Mouse (Mus musculus): Measurements from ENCODE around the gene Lsm12.
A peak's percentile ranks its signal among the peaks of the same experiment; 100 is the strongest.
"Not testable (repeated sequence)": the region's sequence is repeated elsewhere in the genome, so short reads cannot be mapped to it uniquely, and the experiment has no call there.

Gene Lsm12

DNA sequence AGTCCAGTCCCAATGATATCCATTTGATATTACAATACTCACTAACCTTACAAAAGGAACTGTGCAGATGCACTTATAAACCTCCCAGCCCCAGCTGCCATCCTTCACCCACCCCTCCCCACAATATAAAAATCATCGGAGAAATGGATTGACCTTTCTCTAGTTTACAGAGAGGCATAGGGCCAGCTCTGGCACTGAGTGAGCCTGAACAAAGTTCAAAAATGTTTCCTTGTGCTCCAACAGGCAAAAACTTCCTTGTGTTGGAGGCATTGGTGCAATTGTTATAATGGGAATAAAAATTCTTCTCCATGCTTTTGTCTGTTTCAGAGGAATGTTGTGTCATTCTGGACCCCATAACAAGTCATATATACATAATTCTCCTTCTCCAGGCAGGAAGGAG is 1.1 kb upstream of the Lsm12 start:
- no peak for DNase-seq (ENCODE audit: low read depth, low spot score)

DNA sequence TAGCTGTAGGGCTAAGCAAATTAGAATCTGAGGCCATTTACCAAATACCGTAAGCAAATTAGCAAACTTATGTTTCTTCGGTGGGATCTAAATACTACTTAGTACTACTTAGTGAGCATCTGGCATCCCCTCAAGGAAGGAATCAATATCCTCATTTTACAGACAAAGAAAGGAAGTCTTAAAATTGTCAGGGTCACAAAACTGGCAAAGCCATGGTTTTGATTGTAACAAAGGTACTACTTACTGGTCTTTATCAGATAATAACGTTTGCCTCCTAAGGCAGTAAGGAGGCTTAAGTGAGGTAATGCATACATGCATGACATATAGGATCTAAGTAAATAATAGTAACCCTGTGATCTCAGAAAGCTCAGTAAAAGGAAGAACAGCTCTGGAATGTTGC is 581 bp upstream of the Lsm12 start:
- no peak for DNase-seq (ENCODE audit: low read depth, low spot score)

DNA sequence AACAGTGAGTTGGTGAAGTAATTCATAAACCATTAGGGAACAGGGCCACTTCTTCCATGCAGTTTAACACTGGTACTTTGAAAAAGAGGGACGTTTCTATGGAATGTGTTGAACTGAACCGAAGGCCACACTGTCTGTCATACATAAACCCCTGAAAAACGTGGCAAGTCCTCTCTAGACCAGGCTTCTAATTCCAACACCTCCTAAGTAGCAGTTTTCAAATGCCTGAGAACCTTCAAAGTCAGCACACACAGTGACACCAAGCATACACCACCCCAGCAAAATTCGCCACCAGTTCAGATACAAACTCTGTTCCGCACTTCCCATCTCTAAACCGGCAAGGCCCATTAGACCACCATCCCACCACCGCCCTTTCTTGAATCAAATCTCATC is 847 bp downstream of the Lsm12 start:
- DNase-seq (ENCODE audit: low read depth, low spot score) = no peak

DNA sequence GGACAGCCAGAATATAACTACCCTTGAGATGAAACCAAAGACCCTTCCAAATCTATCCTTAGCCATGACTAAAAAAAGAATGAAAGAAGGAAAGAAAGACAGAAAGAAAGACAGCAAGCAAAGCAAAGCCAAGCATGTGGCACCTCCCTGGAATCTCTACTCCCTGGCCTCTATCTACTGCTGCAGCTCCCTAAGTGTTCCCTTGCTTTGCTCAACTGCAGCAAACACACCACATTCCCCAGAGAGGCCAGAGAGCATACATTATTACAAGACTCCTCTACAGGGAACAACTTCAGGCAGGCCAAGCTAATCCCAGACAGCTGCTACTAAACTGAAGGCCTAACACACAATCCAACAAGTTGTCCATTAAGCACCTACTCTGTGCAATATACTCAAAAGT is 5.3 kb downstream of the Lsm12 start:
- no peak for DNase-seq (ENCODE audit: low read depth, low spot score)

DNA sequence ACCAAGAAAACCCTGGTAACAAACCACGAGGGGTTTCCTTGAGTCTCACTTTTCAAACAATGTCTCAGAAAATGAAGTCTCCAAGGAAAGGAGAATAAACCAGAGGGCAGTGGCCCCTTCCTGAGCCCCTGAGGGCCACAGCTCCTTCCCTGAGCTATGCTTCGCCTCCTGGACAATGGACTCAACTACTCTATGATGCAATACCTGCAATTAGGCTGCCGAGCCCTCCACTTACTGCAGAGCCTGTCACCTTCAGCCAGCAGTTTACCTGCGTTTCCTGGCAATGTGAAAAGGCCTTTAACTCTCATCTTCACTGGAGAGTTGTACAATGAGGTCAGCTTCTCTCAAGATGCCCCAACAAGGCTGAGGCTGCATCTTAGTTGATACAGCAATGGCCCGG is 16.4 kb downstream of the Lsm12 start:
- no peak for DNase-seq (ENCODE audit: low read depth, low spot score)

DNA sequence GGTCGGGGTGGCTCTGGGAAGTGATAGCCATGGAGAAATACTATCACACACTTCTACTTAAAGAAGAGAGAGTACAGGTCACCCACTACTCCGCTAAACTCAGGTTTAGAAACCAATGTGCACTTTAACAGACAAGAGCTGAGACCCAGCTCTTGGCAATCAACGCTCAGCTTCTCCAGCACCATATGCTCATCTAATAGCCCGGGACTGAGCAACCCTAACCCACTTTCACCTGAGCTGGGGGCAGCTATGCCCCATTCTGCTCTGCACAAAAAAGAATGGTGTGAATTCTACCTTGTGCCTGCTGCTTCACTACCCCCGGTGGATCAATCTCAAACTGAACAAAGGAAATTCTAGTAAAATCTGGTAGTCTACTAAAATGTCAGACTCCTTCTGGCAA is 17.6 kb downstream of the Lsm12 start:
- no peak for DNase-seq (ENCODE audit: low read depth, low spot score)

DNA sequence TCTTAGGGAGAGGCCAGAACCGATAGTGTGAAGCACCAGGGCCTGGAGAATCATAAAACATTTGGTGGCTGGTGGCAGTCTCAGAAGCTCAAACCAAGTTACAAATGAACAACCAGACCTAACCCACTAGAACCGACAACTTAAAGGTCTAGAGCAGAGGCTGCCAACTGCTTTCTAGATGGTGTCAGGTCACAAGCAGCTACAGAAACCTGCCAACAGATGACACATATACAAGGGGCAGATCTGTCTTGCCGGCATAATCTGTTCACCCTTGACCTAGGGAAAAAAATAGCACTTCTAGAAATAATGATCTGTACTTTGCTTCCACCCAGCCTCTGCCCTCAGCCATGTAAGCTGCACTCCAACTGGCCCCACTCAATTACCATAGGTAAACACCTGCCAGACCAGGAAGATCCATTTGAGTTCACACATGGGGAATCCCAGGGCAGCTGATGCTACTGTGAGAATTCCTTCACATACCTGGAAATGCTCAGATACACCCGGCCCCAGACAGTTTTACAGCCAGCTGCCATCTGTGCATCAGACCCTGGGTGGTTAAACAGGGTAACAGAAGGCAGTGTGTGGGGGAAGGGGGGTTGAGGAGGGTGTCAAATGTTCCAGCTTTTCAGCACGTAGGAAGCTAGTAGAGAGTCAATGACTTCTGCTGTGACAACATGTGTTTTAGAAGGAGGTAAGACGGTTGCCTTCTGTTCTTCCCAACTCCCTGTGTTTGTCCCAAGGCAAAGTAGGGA is 18.9 kb downstream of the Lsm12 start:
- no peak for DNase-seq (ENCODE audit: low read depth, low spot score)

DNA sequence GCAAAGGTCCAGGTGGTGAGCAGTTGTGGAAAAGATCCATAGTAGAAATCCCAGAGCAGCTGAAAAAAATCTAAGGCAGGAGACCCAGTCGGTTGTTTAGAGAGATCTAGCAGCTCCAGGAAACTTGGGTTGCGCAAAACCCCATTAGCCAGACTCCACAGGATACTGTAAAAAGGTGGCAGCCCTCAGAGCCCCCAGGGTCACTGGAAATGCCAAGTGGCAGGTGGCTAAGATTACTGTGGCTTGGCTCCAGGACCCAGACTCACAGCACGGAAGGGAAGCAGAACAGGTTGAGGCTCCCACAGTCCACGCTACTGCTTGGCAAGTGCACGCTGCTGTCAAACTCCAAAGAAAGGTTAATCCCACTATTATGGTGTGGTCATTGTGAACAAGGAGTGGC is 25.3 kb downstream of the Lsm12 start:
- DNase-seq (ENCODE audit: low read depth, low spot score) = no peak

DNA sequence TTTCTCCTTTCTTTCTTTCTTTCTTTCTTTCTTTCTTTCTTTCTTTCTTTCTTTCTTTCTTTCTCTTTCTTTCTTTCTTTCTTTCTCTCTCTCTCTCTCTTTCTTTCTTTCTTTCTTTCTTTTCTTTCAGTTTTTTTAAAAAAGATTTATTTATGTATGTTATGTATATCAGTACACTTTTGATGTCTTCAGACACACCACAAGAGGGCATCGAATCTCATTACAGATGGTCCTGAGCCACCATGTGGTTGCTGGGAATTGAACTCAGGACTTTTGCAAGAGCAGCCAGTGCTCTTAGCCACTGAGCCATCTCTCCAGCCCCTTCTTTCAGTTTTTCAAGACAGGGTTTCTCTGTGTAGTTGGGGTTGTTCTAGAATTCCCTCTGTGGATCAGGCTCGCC is 27.1 kb downstream of the Lsm12 start:
- not testable (repeated sequence) for DNase-seq (ENCODE audit: low read depth, low spot score)

DNA sequence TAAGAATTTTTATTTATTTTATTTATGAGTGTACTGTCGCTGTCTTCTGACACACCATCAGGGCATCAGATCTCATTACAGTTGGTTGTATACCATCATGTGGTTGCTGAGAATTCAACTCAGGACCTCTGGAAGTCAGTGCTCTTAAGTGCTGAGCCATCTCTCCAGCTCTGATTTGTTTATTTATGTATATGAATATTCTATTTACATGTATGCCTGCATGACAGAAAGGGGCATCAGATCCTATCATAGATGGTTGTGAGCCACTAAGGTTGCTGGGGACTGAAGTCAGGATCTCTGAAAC is 28.4 kb downstream of the Lsm12 start:
- no peak for DNase-seq (ENCODE audit: low read depth, low spot score)

DNA sequence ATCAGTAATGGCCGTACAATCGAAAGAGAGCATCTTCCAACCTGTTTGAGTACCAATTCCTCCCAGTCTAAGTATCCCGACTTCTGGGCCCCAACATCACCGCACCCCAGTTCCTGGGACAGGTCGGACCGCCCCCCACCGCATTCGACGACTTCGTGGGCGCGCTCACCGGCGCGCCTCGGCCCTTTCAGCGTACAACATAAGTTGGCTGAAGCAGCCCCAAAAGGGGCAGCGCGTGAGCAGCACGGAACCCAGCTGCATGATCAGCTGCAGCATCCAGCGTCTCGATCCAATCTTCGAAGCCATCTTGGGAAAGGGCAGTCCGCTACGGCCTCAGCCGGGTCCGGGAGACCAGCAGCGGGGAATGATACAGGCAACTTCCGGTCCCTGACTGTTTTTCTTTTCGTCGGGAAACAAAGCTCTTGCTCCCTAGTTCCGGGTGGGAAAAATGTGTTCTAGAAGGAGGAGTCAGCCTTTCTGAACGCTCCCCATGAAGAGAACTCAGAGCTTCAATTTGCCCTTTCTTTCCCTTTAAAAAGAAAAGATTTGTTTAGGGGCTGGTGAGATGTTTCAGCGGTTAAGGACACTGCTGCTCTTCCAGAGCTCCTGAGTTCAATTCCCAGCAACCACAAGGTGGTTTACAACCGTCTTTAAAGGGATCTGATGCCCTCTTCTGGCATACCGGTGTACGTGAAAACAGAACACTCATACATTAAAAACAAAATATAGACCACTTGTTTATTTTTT is 28.9 kb downstream of the Lsm12 start, which contains the start of gene Tmem101:
Gene Tmem101 (minus strand): TSS at position 366 of the 747 bp plus-strand sequence.
- DNase-seq (ENCODE audit: low read depth, low spot score) = peak; percentile 86

DNA sequence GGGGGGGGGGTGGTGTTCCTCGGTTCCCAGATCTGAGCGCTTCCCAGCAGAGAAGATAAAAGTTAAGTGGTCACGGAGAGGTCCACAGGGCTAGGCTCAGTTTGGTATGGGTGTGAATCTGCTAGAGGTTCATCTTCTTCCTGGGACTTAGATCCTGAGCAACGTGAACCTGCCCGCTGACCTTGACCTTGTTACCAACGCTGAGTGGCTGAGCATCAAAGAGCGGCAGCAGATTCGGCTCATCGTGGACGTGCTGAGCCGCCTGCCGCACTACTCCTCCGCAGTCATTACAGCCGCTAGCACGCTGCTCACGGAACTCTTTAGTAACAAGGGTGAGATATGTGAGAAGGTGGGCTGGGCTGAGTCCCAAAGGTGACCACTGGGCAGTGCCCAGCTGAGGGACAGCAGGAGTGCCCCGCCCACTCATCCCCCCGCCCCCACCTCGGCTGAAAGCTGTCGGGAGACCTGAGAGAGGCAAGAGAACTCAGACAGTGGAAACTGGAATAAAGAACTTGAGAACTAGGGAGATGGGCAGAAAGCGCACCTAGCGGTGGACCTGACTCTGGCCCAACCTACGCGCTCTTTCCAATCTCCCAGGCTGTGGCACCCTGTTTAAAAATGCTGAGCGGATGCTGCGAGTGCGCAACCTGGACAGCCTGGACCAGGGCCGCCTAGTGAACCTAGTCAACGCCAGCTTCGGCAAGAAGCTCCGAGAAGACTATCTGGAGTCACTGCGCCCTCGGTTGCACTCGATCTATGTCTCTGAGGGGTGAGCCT is 37.7 kb downstream of the Lsm12 start:
- DNase-seq (ENCODE audit: low read depth, low spot score) = no peak

DNA sequence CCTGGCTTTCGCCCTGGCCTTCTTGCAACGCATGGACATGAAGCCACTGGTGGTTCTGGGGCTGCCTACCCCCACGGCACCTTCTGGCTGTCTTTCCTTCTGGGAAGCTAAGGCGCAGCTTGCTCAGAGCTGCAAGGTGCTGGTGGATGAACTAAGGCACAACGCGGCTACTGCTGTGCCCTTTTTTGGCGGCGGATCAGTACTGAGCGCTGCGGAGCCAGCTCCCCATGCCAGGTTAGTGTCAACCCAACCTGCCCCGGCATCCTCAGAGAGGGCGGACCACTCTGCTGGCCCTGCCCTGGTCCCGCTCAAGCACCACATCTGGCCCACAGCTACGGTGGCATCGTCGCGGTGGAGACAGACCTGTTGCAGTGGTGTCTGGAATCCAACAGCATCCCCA is 38.6 kb downstream of the Lsm12 start:
- DNase-seq (ENCODE audit: low read depth, low spot score) = no peak

DNA sequence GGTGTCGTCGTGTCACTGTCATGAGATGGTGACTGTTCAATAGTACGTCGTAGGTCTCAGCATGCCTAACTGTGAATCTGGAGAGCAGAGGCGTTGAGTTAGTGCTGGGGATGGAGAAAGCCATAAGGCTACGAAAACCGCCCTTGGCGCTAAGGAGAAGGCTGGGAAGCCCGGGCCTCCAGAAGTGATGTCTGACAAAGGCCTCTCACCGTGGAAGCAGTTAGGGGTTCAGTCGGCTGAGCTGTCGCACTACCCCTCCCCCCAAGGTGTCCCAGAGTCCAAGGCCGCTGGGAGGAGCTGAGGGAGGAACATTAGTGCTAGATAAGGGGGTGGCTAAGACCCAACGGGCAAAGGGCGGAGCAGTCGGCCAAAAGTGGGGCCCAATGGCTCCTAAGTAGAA is 39.1 kb downstream of the Lsm12 start:
- DNase-seq (ENCODE audit: low read depth, low spot score) = no peak

DNA sequence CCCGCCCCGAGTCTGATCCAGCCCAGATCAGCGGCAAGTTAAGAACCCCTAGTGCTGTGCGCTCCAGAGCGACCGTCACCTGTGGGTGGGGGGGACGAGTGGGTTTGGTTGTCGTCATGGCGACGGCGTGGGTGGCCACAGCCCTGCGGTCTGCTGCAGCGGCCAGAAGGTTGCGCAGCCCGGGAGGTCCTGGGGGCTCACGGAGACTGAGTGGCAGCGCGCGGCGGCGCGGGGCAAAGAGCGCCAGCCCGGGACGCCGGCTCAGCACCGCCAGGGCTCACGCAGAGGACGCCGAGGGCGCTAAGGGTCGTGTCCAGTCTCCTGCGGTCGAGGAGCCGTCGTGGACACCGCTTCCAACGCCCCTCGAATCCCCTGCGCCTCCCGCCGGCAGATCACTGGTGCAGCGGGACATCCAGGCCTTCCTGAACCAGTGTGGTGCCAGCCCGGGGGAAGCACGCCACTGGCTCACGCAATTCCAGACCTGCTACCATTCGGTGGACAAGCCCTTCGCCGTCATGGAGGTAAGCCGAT is 39.6 kb downstream of the Lsm12 start, which contains the start of gene Nags:
Gene Nags (plus strand): TSS at position 43 of the 531 bp plus-strand sequence.
- DNase-seq (ENCODE audit: low read depth, low spot score) = no peak

DNA sequence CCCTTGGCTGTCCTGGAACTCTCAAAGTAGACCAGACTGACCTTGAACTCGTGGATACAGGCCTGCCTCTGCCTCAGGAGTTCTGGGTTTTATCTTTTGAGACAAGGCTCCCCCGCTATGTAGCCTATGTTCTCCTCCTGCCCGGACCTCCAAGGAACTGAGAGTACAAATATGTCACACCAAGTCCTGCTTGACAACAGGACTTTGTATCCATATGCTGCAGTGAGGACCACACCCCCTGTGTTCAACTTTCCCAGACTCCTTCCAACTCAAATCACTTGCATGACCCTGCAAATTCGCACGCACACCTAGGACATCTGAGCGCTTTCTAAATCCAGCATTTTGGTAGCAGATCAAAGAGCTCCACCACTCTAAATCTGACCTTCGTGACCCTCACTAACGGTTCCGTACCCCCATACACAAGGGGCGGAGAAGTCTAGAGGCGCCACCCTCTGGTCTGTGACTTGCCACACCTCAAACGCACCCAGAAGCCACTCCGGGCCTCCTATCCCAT is 40.1 kb downstream of the Lsm12 start:
- no peak for DNase-seq (ENCODE audit: low read depth, low spot score)

DNA sequence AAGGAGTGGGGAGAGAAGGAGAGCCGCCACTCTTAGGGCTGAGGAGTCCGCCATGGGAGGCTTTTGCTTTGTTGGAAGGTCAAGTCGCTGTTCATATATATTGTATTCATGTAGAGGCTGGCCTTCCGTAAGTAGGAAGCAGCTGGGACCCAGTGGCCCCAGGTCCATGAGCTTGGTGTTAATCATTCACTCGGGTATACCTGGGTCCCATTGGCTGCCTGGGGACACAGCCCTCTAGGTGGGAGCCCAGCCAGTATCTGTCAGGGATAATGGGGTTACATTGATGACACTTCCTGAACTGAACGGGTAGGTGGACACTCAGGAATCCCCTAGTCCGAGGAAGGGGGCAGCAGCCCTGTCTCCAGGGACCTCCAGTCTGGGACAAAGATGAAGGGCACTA is 42.7 kb downstream of the Lsm12 start:
- DNase-seq (ENCODE audit: low read depth, low spot score) = no peak

DNA sequence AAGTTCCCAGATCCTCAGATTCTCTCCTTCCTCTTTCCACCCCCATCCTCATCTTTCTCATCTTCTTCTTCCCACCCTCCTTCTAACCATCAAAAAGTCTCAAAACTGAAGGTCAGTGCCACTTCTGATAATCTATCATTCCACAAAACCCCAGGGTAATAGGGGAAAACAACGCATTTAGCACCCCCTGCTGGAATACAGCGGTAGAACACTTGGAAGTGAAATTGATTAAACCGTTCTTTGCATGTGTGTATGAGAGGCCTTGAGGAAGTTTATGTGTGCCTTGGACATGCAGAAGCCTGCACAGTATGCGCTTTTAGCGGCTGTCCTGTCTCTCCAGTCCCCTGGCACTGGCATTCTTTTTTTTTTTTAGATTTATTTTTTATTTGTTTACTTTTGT is 44.6 kb downstream of the Lsm12 start:
- no peak for DNase-seq (ENCODE audit: low read depth, low spot score)

DNA sequence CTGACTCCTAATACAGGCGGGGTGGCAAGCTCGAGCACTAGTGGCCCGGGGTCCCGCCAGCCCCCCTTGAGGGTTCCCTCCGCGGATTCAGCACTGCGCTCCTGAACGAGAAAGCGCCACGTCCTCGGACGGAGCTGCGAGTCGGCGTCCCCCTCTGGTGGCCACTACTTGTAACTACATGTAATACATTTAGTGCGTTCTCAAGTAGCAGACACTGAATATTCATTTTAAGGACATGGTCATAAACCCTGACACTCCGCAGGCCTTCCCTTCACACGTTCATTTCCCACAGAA is 46.7 kb downstream of the Lsm12 start:
- DNase-seq (ENCODE audit: low read depth, low spot score) = no peak

DNA sequence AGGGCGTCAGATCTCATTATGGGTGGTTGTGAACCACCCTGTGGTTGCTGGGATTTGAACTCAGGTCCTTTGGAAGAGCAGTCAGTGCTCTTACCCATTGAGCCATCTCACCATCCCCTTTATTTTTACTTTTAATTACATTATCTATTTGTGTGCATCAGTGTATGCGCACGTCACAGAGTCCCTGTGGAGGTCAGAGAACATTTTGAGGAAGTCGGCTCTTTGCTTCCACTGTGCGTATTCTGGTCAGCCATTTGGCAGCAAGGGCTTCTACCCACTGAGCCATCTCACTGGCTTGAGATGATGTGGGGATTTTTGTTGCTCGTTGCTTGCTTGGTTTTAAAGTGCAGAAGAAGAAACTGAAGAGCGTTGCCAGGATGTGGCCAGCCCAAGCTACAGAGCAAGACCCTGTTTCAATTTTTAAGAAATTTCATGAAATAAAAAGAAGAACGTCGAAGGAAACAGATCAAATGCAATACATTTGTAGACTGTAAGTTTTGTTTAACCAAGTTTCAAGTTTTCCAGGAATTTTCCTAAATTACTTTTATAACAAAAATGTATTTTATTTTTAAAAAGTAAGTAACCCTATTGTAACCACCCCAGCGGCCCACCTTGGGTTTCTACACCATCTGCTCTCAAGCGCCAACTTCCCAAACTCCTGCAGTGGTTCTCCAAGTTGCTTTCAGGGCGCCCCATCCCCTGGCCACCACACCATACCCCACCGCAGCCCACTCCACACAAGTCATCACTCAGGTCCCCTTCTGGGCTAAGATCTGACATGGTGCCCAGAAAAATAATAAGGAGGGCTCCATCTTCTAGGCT is 47.3 kb downstream of the Lsm12 start:
- no peak for DNase-seq (ENCODE audit: low read depth, low spot score)

DNA sequence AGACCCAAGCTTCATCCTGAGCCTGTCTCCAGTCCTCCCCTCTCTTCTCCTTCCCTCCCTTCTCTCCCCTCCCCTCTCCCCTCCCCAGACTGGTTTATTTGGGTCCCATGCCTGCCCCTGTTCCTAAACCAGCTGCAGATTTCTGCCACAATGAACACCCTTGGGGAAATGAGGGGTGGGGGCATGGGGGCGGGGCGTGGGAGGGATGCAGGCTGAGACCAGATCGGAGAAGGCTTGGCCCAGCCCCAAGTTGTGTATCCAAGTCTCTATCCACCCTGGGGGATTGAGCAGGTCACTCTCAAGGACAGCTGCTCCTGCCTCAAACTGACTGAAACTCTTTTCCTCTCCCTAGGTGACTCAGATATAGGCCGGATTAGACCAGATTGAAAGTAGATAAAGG is 50.6 kb downstream of the Lsm12 start:
- DNase-seq (ENCODE audit: low read depth, low spot score) = no peak

DNA sequence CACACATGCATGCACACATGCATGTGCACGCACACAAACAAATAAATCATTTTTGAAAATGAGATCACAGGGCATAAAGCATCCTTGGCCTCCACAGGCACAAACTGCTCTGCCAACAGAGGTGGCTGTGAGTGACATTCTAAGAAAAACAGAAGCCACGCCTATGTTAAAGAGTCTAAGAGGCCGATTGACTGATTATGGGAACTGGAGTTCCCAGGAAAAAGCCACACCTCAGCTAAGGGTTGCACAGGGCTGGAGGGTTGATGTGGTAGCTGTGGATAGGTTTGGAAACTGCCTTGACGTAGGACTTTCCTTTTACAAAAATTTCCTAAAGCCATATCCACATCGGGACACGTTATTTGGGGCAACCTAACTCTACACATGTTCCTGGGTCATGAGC is 67.7 kb downstream of the Lsm12 start:
- DNase-seq (ENCODE audit: low read depth, low spot score) = no peak

All from WW6 (cell line).